Mouse (Mus musculus) midbrain, embryonic 10.5 days (tissue): ENCODE data around the gene Gsta1. TPM values are rescaled to one million over a fixed set of nuclear protein-coding genes. Genes with fewer than 3 reads are reported as not detected.
"Not testable (repeated sequence)": the region's sequence is repeated elsewhere in the genome, so short reads cannot be mapped to it uniquely, and the experiment has no call there.

Experiments
- DNase-seq: peaks from one replicate; pipeline ENCODE4 v3.0.0-alpha.2; 2017; ENCODE audit warnings: low spot score
- H3K27ac ChIP-seq: fragments of 300-500 bp; sonication (generic); replicated peaks from 2 replicates; pipeline ENCODE4 v1.5.1; 2016; ENCODE audit warnings: mild to moderate bottlenecking
- H3K27me3 ChIP-seq: fragments of 300-500 bp; sonication (generic); 2 replicates; pipeline ENCODE4 v1.6.1; 2016; ENCODE audit warnings: low read depth, mild to moderate bottlenecking; ENCODE audit not compliant: poor library complexity, severe bottlenecking
- H3K36me3 ChIP-seq: fragments of 300-500 bp; sonication (generic); 2 replicates; pipeline ENCODE4 v1.6.1; 2016; ENCODE audit warnings: mild to moderate bottlenecking, moderate library complexity
- H3K4me1 ChIP-seq: fragments of 300-500 bp; sonication (generic); 2 replicates; pipeline ENCODE4 v1.6.1; 2016
- H3K4me3 ChIP-seq: fragments of 300-500 bp; sonication (generic); 2 replicates; pipeline ENCODE4 v1.5.1; 2016; ENCODE audit warnings: mild to moderate bottlenecking, moderate library complexity
- H3K9me3 ChIP-seq: fragments of 300-500 bp; sonication (generic); replicated peaks from 2 replicates; pipeline ENCODE4 v1.6.1; 2016; ENCODE audit warnings: mild to moderate bottlenecking
- WGBS: fragments of 180-500 bp; shearing (Covaris S2); methylation state at CpG from one replicate; pipeline ENCODE4 v1.1.7; 2016; 5-methylcytosine and 5-hydroxymethylcytosine counted together
- polyA plus RNA-seq: library from polyadenylated mRNA; unstranded; fragments of >200 nt; fragmentation: Nextera tagmentation; extraction: Ambion mirVana; gene quantifications from 2 replicates; pipeline ENCODE4 v1.2.1, GENCODE M21; 2016

Gene Gsta1
- polyA plus RNA-seq, 1 experiment from 2014 or later = not detected

DNA sequence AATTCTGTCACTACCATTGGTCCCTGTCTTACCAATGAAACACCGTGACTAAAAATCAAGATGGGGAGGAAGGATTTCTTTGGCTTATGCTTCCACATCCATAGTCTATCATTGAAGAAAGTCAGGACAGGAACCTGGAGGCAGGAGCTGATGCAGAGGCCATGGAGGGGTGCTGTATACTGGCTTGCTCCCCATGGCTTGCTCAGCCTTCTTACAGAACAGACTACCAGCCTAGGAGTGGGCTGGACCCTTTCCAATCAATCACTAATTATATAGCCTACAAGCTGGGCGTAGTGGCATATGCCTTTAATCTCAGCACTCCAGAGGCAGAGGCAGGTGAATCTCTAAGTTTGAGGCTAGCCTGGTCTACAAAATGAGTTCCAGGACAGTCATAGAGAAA is 19.6 kb upstream of the Gsta1 start:
- WGBS = 93% methylated on average over 2 of the region's 2 CpGs

DNA sequence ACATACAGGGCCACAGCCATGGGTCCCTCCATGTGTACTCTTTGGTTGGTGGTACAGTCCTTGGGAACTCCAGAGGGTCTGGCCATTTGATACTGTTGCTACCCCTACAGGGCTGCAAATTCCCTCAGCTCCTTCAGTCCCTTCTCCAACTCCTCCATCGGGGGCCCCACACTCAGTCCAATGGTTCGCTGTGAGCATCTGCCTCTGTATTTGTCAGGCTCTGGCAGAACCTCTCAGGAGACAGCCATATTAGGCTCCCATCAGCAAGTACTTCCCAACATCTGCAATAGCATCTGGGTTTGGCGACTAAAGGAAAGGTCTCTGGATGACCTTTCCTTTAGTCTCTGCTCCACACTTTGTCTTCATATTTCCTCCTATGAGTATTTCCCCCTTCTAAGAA is 18.9 kb upstream of the Gsta1 start:
- DNase-seq = no peak
- no peaks in the 10 kb centered on the region for H3K27me3 ChIP-seq
- no peaks in the 10 kb centered on the region for H3K4me1 ChIP-seq
- H3K36me3 ChIP-seq = peaks cover 11% of the 10 kb centered on the region
- WGBS = 93% methylated on average over 3 of the region's 3 CpGs
- no peaks in the 10 kb centered on the region for H3K9me3 ChIP-seq
- H3K4me3 ChIP-seq = no peak overlapping the region
- H3K27ac ChIP-seq = no peak overlapping the region

More for the DNA sequence above, 19.6 kb upstream of the Gsta1 start:
- Histone ChIP-seq H3K27me3 (no peaks in the 10 kb centered on the region), H3K4me1 (no peaks in the 10 kb centered on the region), H3K36me3 (peaks cover 11% of the 10 kb centered on the region), H3K27ac (no peak overlapping the region), H3K9me3 (no peaks in the 10 kb centered on the region), H3K4me3 (no peak overlapping the region)
- DNase-seq = no peak

DNA sequence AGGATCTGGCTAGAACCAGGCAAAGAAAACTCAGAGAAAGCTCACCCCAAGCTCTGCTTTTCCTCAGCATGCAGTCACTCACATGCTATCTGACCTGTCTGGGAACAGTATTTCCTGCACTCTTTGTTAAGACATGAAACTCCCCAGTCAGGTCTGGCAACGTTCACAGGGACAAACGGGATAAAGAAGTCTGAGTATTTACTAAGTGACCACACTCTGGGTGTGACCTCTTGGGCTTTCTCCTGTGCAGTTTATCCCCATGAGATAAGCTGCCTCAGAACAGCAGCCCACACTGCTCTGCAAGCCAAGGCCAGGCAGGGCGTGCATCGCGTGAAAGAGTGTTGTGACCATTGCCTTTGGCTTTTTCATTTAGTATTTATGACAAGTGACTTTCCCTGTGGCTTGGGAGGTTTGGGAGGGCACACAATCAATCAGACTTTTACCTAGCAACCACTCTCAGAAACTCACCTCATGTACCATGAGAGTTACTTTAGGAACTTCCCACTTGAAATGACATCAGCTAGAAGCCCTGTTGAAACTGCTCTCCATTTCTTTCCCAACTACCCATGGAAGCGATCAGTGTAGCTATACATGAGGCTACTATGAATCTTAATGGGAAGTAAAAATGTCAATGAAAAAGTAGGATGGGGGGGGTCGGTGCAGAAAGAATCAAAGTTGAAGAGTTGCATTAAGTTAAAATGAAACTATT is 18.0 kb upstream of the Gsta1 start:
- WGBS = 87% methylated on average over 7 of the region's 7 CpGs

DNA sequence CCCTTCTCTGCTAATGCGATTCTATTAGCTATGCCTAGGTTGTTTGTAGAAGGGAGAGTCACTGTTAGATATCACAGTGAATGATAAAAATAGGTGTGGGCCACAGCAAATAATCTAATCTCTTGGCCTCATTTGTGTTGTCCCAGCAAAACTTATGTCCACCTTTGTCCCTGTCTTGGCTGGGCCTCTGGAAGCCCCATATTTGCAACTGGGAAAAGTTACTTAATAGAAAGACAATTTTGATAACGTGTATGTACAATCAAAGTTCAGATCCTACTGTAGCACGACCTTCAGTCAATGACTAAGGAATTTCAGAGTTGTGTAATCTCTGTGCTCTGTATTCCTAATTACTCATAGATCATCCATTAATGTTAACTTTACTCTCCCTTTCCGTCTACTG is 13.4 kb upstream of the Gsta1 start:
- Histone ChIP-seq H3K27me3 (no peaks in the 10 kb centered on the region), H3K4me3 (no peak overlapping the region), H3K36me3 (no peaks in the 10 kb centered on the region), H3K27ac (no peak overlapping the region), H3K4me1 (no peaks in the 10 kb centered on the region), H3K9me3 (no peaks in the 10 kb centered on the region)
- DNase-seq = no peak
- 86% methylated on average over 4 of the region's 4 CpGs for WGBS

More for the DNA sequence above, 18.0 kb upstream of the Gsta1 start:
- Histone ChIP-seq H3K27ac (no peak overlapping the region), H3K27me3 (no peaks in the 10 kb centered on the region), H3K9me3 (no peaks in the 10 kb centered on the region), H3K4me3 (no peak overlapping the region), H3K4me1 (no peaks in the 10 kb centered on the region), H3K36me3 (peaks cover 11% of the 10 kb centered on the region)
- DNase-seq = no peak

DNA sequence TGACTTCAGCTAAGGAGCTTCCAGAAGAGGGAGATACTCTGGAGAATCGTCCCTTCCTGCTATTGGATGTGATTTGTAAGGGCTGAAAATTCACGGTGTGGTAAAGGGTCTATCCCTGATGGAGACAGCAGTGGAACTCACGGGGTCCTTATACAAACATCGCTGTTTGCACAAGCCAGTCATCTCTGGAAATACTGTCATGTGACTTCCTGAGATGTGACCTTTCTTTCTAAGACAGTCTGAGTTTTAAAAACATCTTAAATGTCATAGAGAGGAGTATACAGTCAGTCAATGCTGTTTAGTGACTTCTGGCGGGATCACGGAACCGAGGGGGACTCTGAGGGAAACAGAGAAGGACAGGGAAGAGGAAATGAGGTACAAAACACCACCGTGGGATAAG is 7.8 kb upstream of the Gsta1 start:
- Histone ChIP-seq H3K9me3 (no peaks in the 10 kb centered on the region), H3K36me3 (no peaks in the 10 kb centered on the region), H3K4me1 (no peaks in the 10 kb centered on the region), H3K27ac (no peak overlapping the region), H3K4me3 (no peak overlapping the region), H3K27me3 (no peaks in the 10 kb centered on the region)
- DNase-seq = no peak
- WGBS = 76% methylated on average over 8 of the region's 8 CpGs

DNA sequence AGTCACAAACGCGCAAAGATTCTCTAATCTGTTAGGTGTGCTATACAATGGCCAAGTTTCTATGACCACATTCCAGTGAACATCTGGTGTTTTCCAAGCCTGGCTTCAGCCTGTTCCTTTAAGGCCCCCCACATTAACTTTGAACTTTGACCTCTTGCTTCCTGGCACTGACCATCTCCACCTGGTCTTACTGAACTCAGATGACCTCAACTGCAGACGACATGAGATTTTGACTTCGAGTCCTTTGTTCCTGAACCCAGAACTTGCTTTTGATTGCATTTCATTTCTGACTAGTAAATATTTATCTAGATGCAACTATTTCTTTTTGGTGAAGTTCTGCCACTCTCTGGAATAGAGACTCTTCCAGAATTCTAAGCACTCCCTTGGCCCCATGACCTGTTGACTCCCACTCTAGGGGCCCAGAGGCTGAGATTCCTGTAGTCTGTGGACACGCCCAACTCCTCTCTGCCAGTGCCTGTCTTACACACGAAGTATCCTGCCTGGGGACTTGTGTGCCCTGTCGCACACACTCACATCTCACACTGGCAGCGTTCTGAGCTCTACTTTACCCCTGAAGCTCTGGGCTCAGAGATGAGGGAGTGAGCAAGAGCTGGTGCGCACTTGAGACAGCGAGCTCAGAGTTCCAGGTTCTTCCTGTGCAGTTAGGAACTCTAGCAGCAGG is 7.1 kb upstream of the Gsta1 start:
- DNase-seq = no peak
- WGBS = 73% methylated on average over 10 of the region's 10 CpGs
- Histone ChIP-seq H3K9me3 (no peaks in the 10 kb centered on the region), H3K27ac (no peak overlapping the region), H3K4me1 (no peaks in the 10 kb centered on the region), H3K27me3 (no peaks in the 10 kb centered on the region), H3K4me3 (no peak overlapping the region), H3K36me3 (no peaks in the 10 kb centered on the region)

DNA sequence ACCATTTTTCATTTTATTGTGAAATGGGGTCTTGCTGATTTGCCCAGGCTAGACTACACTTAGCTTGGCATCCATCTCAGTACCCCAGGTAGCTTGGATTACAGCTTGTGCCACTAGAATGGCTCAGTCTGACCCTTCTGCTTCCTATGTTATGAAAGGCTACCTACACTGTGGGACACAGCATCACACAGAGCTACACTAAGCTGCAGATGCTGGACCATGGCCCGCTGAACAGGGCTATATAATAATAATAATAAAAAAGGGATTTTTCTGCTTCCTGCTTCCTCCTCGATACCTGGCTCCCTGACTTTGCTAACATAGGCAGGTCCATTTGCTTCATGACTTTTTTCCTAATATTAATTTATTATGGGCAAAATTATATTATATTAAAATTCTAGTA is 6.0 kb upstream of the Gsta1 start:
- H3K27me3 ChIP-seq = no peaks in the 10 kb centered on the region
- 95% methylated on average over 2 of the region's 2 CpGs for WGBS
- H3K4me1 ChIP-seq = no peaks in the 10 kb centered on the region
- no peak for DNase-seq
- no peak overlapping the region for H3K4me3 ChIP-seq
- H3K27ac ChIP-seq = no peak overlapping the region
- H3K36me3 ChIP-seq = no peaks in the 10 kb centered on the region
- H3K9me3 ChIP-seq = no peaks in the 10 kb centered on the region

DNA sequence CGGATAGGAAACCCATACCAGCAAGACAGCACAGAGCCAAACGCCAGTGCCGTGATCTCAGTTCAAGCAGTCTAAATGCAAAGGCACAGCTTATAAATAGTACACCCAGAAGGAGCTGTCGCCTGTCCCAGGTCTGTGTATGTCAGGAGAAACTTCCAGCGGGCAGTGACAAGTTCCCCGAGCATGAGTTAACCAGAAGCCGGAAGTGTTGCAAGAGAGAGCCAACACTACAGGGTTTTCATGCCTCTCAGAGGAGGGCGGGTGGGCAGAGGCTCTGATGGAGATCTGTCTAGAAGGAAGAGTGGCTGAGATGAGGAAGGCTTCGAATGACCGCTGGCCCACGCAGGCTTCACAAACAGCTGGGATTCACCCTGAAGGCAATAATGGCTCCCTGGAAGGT is 5.2 kb upstream of the Gsta1 start:
- Histone ChIP-seq H3K4me1 (no peaks in the 10 kb centered on the region), H3K36me3 (no peaks in the 10 kb centered on the region), H3K27me3 (no peaks in the 10 kb centered on the region), H3K27ac (no peak overlapping the region), H3K9me3 (no peaks in the 10 kb centered on the region), H3K4me3 (no peak overlapping the region)
- 82% methylated on average over 11 of the region's 11 CpGs for WGBS
- DNase-seq = no peak

DNA sequence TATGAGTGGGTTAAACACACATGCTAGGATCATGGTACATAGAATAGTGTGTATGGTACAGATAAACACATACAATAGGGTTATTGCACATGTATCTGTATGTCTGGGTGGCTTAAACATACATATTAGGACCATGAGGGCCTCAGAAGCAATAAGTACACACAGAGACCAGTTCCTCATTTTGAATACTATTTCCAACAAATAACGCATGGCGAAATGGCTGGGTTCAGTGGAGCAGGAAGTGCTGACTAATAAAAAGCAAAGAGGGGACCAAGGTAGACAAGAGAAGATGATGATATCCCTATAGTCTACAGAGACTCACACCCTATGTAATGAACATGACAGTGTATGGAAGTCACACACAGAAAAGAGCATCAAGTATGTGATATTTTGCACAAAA is 2.3 kb upstream of the Gsta1 start:
- Histone ChIP-seq H3K27me3 (no peaks in the 10 kb centered on the region), H3K27ac (no peak overlapping the region), H3K4me1 (no peaks in the 10 kb centered on the region), H3K9me3 (no peaks in the 10 kb centered on the region), H3K4me3 (no peak overlapping the region), H3K36me3 (no peaks in the 10 kb centered on the region)
- 93% methylated on average over 2 of the region's 2 CpGs for WGBS
- no peak for DNase-seq

DNA sequence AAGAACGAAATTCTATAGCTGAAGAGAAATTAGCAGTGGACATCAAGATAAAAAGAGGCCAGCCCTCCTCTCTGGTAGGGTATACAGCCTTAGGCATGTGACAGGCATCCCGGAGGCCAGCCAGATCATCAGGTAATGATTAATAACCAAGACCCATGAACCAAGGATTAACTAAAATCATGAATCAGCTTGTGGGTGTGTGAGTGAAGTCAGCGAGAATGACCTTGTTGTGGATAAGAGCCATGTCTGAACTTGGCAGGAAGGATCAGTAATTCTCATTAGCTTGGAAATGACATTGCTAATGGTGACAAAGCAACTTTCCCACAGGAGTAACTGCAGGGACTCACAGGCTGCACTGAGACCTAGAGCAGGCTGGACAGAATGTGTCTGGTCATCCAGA is 798 bp upstream of the Gsta1 start:
- WGBS = 79% methylated on average over 3 of the region's 3 CpGs
- H3K4me1 ChIP-seq, H3K27me3 ChIP-seq, H3K4me3 ChIP-seq, H3K9me3 ChIP-seq, DNase-seq, H3K36me3 ChIP-seq, H3K27ac ChIP-seq: not testable (repeated sequence)

DNA sequence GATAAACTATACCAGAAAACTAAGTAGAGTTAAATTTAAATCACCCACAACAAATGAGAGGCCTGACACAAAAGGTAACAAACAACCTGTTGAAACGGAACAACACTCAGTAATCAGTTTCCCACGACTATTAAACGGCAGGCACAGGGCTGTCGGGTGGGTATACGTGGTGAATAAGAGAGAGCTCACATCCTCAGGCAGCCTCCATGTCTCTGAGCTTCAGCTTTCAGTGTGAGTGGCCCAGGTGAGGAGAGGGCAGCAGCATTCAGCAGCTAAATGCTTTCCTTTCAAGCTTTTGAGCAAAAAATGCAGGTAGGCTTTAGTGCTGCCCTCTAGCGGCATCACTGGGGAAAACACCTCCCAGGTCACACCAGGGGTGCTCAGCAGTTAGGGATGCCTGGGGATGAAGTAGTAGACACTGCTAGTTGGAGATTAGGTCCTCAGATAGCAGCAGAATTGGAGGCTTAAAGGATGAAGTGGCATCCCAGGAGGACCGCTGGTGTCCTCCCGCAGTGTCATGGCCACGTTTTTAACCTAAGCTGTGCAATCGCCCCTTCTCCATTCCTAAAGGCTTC is 2.8 kb downstream of the Gsta1 start:
- H3K4me3 ChIP-seq, H3K27me3 ChIP-seq, H3K9me3 ChIP-seq, H3K36me3 ChIP-seq, H3K4me1 ChIP-seq, DNase-seq, H3K27ac ChIP-seq: not testable (repeated sequence)
- no CpG with 5 or more reads among the region's 10 CpGs for WGBS

DNA sequence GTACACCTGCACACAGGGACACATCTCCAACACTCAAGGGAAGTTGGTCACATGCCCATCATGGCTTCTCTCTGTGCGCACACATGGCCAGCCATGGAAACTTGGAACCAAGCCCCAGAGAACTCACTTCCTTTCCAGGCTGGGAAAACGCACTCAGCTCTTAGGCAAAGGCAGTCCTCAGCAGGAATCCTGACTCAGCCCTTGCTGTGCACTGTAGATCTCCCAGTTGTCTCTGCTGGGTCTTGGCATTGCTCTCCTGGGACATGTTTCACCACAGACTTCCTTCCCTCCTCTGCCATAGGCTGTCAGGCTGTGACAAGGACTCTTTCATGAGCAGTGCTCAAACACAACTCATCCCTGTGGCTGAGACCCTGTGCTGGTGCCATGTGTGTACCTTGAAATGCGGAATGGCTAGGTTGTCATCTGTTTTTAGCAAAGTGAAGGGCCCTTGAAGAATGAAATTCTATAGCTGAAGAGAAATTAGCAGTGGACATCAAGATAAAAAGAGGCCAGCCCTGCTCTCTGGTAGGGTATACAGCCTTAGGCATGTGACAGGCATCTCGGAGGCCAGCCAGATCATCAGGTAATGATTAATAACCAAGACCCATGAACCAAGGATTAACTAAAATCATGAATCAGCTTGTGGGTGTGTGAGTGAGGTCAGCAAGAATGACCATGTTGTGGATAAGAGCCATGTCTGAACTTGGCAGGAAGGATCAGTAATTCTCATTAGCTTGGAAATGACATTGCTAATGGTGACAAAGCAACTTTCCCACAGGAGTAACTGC is 25.4 kb downstream of the Gsta1 start:
- H3K27me3 ChIP-seq, H3K27ac ChIP-seq, H3K9me3 ChIP-seq, DNase-seq, H3K36me3 ChIP-seq, H3K4me1 ChIP-seq, H3K4me3 ChIP-seq: not testable (repeated sequence)
- 80% methylated on average over 4 of the region's 4 CpGs for WGBS

DNA sequence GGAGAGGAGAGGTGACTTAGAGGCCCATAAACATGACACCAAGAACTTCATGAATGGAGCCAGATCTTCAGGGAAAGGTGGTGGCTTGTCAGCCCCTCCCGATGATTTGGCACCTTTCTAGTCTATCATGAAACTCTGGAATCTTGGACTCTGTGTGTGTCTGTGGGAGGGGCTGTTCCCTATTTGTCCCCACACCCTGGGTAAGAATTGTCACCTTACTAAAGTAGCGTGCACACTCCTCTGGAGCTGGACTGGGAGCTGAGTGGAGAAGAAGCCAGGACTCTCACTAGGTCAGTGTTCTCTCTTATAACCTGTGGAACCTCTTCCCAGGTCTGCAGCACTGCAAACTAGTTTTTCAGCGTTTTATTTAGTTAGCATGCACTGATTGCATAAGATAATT is 26.5 kb downstream of the Gsta1 start, which contains the start of gene Gm3776:
Gene Gm3776, plus strand, starts transcription at position 216 of the 400 bp plus-strand sequence.
- WGBS = 83% methylated on average over 2 of the region's 3 CpGs
- not testable (repeated sequence) for DNase-seq, H3K27ac ChIP-seq, H3K9me3 ChIP-seq, H3K36me3 ChIP-seq, H3K4me3 ChIP-seq, H3K4me1 ChIP-seq, H3K27me3 ChIP-seq
